Mouse (Mus musculus) thymus, postnatal 10 days (tissue): Measurements from ENCODE around the gene Esp1.
"Not testable (repeated sequence)": the region's sequence is repeated elsewhere in the genome, so short reads cannot be mapped to it uniquely, and the experiment has no call there.

Experiments used
- DNase-seq, 2 experiments: peaks; one replicate each; pipeline ENCODE4 v3.0.0; 2021; ENCODE audit warnings: low spot score in 2 of 2

The Esp1 gene

GRCm38 (mm10) chr17:40726820-40727219 lies at the start of gene Esp1:
Gene Esp1 (plus strand): TSS chr17:40727120.
- no peak for DNase-seq

DNA sequence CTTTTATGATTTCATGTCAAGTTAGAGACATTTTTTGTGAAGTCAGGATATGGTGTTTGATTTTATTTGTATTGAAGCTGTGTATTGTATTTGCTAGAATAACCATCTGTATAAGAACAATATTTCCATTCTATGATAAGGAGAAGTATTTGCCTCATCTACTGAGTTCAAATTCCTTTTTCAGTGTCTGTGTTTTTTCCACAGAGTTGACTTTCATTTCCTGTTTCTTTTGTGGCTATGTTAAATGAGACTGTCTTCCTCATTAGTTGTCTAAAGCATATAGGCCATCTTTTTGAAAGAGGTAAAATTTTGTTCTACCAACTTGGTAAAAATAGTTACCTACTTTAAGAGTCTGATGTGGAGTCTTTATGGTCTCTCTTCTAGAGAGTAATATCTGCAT lies 10.6 kb upstream of the Esp1 start:
- no peak for DNase-seq

DNA sequence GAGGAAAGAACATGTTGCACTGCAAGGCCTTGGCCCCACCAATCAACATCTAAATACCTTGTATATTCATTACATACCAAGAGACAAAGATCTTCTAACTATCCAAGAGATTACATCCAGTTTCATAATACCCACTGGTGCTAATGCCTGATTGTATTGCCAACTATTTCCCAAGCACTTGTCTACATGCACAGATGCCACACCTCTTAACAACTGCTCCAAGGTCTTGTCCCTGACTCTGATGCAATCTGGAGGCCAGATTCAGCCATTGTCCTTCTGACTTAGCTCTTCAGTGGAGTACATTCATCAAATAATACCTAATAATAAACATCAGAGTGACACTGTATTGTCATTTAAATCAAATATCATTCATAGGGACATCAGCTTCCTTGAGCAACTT lies 9.9 kb upstream of the Esp1 start:
- not testable (repeated sequence) for DNase-seq

- DNase-seq = no peak
Measured at GRCm38 (mm10) chr17:40731296-40731695, 4.4 kb downstream of the Esp1 start.

DNA sequence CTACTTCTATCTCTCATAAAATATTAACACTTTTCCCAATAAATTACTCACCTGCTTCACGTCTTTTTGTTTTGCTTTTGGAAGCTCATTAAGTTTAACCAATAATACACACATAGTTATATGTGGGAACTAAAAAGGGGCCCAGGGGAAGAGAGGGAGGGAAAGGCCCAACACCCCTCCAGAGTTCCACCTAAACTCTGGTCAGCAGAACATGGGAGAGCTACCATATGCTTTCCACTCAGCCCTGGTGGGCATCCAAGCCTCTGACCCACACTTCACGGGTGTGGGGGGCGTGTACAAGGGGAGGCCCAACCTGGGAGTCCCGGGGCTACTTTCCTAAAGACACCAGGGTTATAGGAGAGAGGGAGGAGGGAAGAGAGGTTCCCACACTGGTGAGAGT lies 4.8 kb downstream of the Esp1 start:
- no peak for DNase-seq

DNA sequence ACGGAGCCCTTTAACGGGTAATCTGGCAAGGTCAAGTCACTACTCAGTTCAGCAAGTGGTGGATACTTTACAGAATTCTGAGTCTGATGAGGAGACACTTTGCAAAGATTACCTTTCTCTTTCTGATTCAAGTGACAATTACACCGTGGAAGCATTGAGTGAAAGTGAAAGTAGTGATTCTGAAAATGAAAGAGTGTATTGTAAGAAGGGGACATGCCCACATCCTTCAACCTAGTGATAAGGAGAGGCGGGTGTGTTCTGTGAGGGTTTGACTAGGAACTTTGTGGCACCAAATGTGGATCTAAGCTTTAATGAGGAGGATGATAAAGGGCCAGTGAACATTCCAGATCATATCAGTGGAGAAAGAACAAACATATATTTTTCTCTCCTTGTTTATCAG lies 36.7 kb downstream of the Esp1 start:
- no peak for DNase-seq

DNA sequence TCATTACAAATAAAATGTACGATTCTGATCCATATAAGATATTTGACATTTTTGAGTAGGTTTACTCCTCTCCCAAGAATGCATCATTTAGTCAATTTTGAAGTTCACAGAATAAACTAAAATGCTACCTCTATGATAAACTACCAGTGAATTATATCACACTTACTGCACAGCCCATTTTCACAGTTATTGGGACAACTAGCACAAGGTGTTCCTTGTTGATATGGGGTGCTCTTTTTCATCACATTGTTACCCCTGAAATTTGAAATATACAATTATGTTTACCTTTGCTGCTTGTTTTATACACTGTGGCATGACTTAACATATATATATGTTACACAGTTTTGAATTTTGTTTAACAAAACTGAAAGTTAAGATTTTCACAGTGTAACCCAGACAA lies 40.2 kb downstream of the Esp1 start:
- no peak for DNase-seq
